Mouse (Mus musculus): ENCODE data around the gene Pld4.

DNA sequence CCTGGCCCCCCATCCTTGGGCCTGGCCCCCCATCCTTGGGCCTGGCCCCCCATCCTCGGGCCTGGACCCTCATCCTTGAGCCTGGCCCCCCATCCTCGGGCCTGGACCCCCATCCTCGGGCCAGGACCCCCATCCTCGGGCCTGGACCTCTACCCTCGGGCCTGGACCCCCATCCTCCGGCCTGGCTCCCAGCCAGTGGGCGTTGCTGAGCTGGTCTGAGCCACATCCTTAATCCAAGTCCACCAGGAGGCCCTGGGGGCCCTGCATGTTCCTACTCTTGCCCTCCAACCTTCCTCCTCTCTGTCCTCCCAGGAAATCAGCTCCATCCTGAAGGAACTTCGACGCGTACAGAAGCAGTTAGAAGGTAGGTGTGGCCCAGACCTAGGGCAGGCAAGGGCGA is 16.2 kb upstream of the Pld4 start:
- no peak for TF ChIP-seq CTCF (IDR thresholded peaks at IDR 0.05; ENCODE audit: control insufficient read depth, insufficient read depth, low read length)
- TF ChIP-seq POLR2A (IDR thresholded peaks at IDR 0.05; ENCODE audit: borderline replicate concordance, control insufficient read depth, low read depth, low read length) = no peak

Measured in bone marrow, adult 2 months (tissue).